Mouse (Mus musculus) forebrain, postnatal 0 days (tissue): ENCODE results near the gene Ptpa. TPM values are rescaled to one million over a fixed set of nuclear protein-coding genes. Genes with fewer than 3 reads are reported as not detected.

Source experiments
- ATAC-seq: fragments of 200-750 bp; cut with Nextera tagmentation; 2 replicates; pipeline ENCODE4 v1.8.0; 2017; ENCODE audit warnings: mild to moderate bottlenecking, moderate library complexity
- DNase-seq: peaks from one replicate; pipeline ENCODE4 v3.0.0-alpha.2; 2015
- H3K27ac ChIP-seq: fragments of 300-500 bp; sonication (generic); 2 replicates; pipeline ENCODE4 v1.5.1; 2014; ENCODE audit warnings: low read depth, mild to moderate bottlenecking, antibody characterized with exemption, low read length, moderate library complexity, mixed read lengths
- H3K27me3 ChIP-seq: fragments of 300-500 bp; sonication (generic); 2 replicates; pipeline ENCODE4 v1.6.1; 2014; ENCODE audit warnings: mild to moderate bottlenecking, low read length, mixed read lengths; ENCODE audit not compliant: insufficient read depth
- H3K36me3 ChIP-seq: fragments of 300-500 bp; sonication (generic); 2 replicates; pipeline ENCODE4 v1.6.1; 2014; ENCODE audit warnings: mild to moderate bottlenecking, moderate library complexity; ENCODE audit not compliant: insufficient read depth
- H3K4me1 ChIP-seq: fragments of 300-500 bp; sonication (generic); 2 replicates; pipeline ENCODE4 v1.6.1; 2014; ENCODE audit warnings: antibody characterized with exemption; ENCODE audit not compliant: insufficient read depth
- H3K4me2 ChIP-seq: fragments of 300-500 bp; sonication (generic); 2 replicates; pipeline ENCODE4 v1.6.1; 2014; ENCODE audit warnings: low read depth, mild to moderate bottlenecking, moderate library complexity
- H3K4me3 ChIP-seq: fragments of 300-500 bp; sonication (generic); 2 replicates; pipeline ENCODE4 v1.5.1; 2014; ENCODE audit warnings: low read depth, low read length, mixed read lengths
- H3K9ac ChIP-seq: fragments of 300-500 bp; sonication (generic); 2 replicates; pipeline ENCODE4 v1.6.1; 2014; ENCODE audit warnings: mild to moderate bottlenecking
- H3K9me3 ChIP-seq: fragments of 300-500 bp; sonication (generic); 2 replicates; pipeline ENCODE4 v1.6.1; 2016; ENCODE audit warnings: low read length
- CTCF ChIP-seq: sonication (generic); IDR thresholded peaks from 2 replicates; pipeline ENCODE4 v1.5.1; 2016; ENCODE audit warnings: antibody characterized with exemption, control low read depth, low read depth
- WGBS: fragments of 180-500 bp; shearing (Covaris S2); extraction: QIAGEN DNeasy Blood & Tissue Kit; methylation state at CpG from one replicate; pipeline ENCODE4 v1.1.7; 2014; 5-methylcytosine and 5-hydroxymethylcytosine counted together
- polyA plus RNA-seq: library from polyadenylated mRNA; unstranded; fragments of >200 nt; fragmentation: Nextera tagmentation; extraction: Ambion mirVana; gene quantifications from 2 replicates; pipeline ENCODE4 v1.2.1, GENCODE M21; 2015
- total RNA-seq: library from RNA; depleted of rRNA; stranded (reverse); fragments of >200 nt; gene quantifications from 2 replicates; pipeline ENCODE4 v1.2.3, GENCODE M21; 2014

Gene Ptpa
- total and polyA plus RNA-seq, 2 experiments from 2014 or later: 132 to 148 TPM

- Histone ChIP-seq H3K9me3 (no peaks in the 10 kb centered on the region), H3K4me1 (peaks cover 9% of the 10 kb centered on the region), H3K9ac (peak overlapping the region; percentile 74), H3K27ac (peak overlapping the region; percentile 93), H3K36me3 (peaks cover 29% of the 10 kb centered on the region), H3K27me3 (no peaks in the 10 kb centered on the region), H3K4me2 (peak overlapping the region; percentile 98), H3K4me3 (peak overlapping the region; percentile 85)
- peak; percentile 95 for DNase-seq
- WGBS: 5% methylated on average over 52 of the region's 54 CpGs
- TF ChIP-seq CTCF: no peak
- ATAC-seq: peak; percentile 82
These were observed 23.1 kb upstream of the Ptpa start for GRCm38 (mm10) chr2:30392577-30393369.

- DNase-seq (no peak), ATAC-seq (no peak)
- peak overlapping the region; percentile 98 for H3K4me2 ChIP-seq
- peaks cover 9% of the 10 kb centered on the region for H3K4me1 ChIP-seq
- no peaks in the 10 kb centered on the region for H3K27me3 ChIP-seq
- H3K27ac ChIP-seq: 0 out of 2 replicates have a peak overlapping the region, but pooled peaks have one; percentile 93
- peaks cover 34% of the 10 kb centered on the region for H3K36me3 ChIP-seq
- H3K9me3 ChIP-seq: no peaks in the 10 kb centered on the region
- no peak for TF ChIP-seq CTCF
- H3K4me3 ChIP-seq: peak overlapping the region; percentile 85
- 58% methylated on average over 1 of the region's 1 CpGs for WGBS
- H3K9ac ChIP-seq: peak overlapping the region; percentile 74
These were observed 22.5 kb upstream of the Ptpa start for GRCm38 (mm10) chr2:30393370-30393656.

GRCm38 (mm10) chr2:30395757-30396156, 20.1 kb upstream of the Ptpa start:
- no peak overlapping the region for H3K4me2 ChIP-seq
- no peak overlapping the region for H3K4me3 ChIP-seq
- DNase-seq (no peak), ATAC-seq (no peak)
- H3K4me1 ChIP-seq: peaks cover 9% of the 10 kb centered on the region
- H3K9me3 ChIP-seq: no peaks in the 10 kb centered on the region
- H3K27me3 ChIP-seq: no peaks in the 10 kb centered on the region
- peaks cover 49% of the 10 kb centered on the region for H3K36me3 ChIP-seq
- H3K27ac ChIP-seq: no peak overlapping the region
- no peak for TF ChIP-seq CTCF
- no peak overlapping the region for H3K9ac ChIP-seq
- WGBS: 93% methylated on average over 7 of the region's 7 CpGs

- Histone ChIP-seq H3K4me3 (no peak overlapping the region), H3K36me3 (peaks cover 53% of the 10 kb centered on the region), H3K4me2 (no peak overlapping the region), H3K9ac (no peak overlapping the region), H3K27ac (no peak overlapping the region), H3K27me3 (no peaks in the 10 kb centered on the region), H3K9me3 (no peaks in the 10 kb centered on the region), H3K4me1 (peaks cover 9% of the 10 kb centered on the region)
- 91% methylated on average over 7 of the region's 7 CpGs for WGBS
- no peak for TF ChIP-seq CTCF
- no peak for ATAC-seq
- DNase-seq: no peak
These were observed 19.6 kb upstream of the Ptpa start for GRCm38 (mm10) chr2:30396246-30396645.

- H3K27ac ChIP-seq: no peak overlapping the region
- no peak overlapping the region for H3K9ac ChIP-seq
- DNase-seq (no peak), ATAC-seq (no peak)
- H3K4me2 ChIP-seq: no peak overlapping the region
- H3K9me3 ChIP-seq: no peaks in the 10 kb centered on the region
- H3K4me1 ChIP-seq: peaks cover 9% of the 10 kb centered on the region
- WGBS: 57% methylated on average over 10 of the region's 10 CpGs
- TF ChIP-seq CTCF: no peak
- H3K36me3 ChIP-seq: peaks cover 71% of the 10 kb centered on the region
- H3K27me3 ChIP-seq: no peaks in the 10 kb centered on the region
- no peak overlapping the region for H3K4me3 ChIP-seq
These were observed 17.8 kb upstream of the Ptpa start for GRCm38 (mm10) chr2:30397986-30398512.

- peak overlapping the region; percentile 71 for H3K27ac ChIP-seq
- no peak for TF ChIP-seq CTCF
- no peaks in the 10 kb centered on the region for H3K9me3 ChIP-seq
- H3K9ac ChIP-seq: peak overlapping the region; percentile 18; the same call in 1 of the 2 replicates
- no peaks in the 10 kb centered on the region for H3K27me3 ChIP-seq
- peaks cover 80% of the 10 kb centered on the region for H3K36me3 ChIP-seq
- DNase-seq (peak; percentile 45), ATAC-seq (peak; percentile 73)
- 18% methylated on average over 20 of the region's 20 CpGs for WGBS
- no peak overlapping the region for H3K4me2 ChIP-seq
- H3K4me1 ChIP-seq: no peaks in the 10 kb centered on the region
- H3K4me3 ChIP-seq: no peak overlapping the region
These were observed 16.4 kb upstream of the Ptpa start for GRCm38 (mm10) chr2:30399191-30400171.

- 77% methylated on average over 1 of the region's 1 CpGs for WGBS
- H3K36me3 ChIP-seq: peaks cover 89% of the 10 kb centered on the region
- H3K4me3 ChIP-seq: no peak overlapping the region
These were observed 14.3 kb upstream of the Ptpa start for GRCm38 (mm10) chr2:30401581-30401980.

More at GRCm38 (mm10) chr2:30401581-30401980, 14.3 kb upstream of the Ptpa start:
- Histone ChIP-seq H3K4me2 (no peak overlapping the region), H3K27ac (no peak overlapping the region), H3K4me1 (no peaks in the 10 kb centered on the region), H3K9ac (no peak overlapping the region), H3K9me3 (no peaks in the 10 kb centered on the region), H3K27me3 (no peaks in the 10 kb centered on the region)
- TF ChIP-seq CTCF: no peak
- ATAC-seq (no peak), DNase-seq (no peak)
